In the genomic region with DNA sequence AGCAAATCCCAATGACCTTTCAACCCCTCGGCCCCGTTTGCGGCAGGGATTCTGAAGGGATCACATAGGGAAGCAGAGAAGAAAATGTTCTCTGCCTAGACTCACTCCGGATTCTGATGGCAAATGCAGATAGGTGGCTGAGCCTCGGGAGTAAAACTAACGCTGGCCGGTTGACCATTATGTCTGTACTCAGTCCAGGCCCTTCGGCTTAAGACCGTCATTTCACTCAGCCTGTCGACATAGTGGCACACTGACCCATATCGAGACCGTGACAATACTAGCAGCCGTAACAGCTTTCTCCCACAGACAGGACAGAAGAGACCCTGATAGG, we compare ENCODE assay signal across 20 mouse cellular contexts. TPM values are rescaled to one million over a fixed set of nuclear protein-coding genes. Genes with fewer than 3 reads are reported as not detected.
DNase-seq lines count a peak whose midpoint lies in the region; ATAC-seq lines count a peak whose summit lies in the region.
"Had no signal": no experiment of that assay in that cellular context is flagged by ENCODE, and none has a peak within 500 bp of the region (broad histone marks: within the 10 kb centered on the region; RNA-seq: fewer than 3 reads in every experiment).

No protein-coding gene starts in this region.

- H3K27me3 ChIP-seq in hindbrain, embryonic 12.5 days: peaks cover 2% of the 10 kb centered on the region; the same call in 1 of the 2 replicates
- no peaks in the 10 kb centered on the region; the same call in 1 of the 2 replicates for H3K27me3 ChIP-seq in hindbrain, embryonic 16.5 days (replicated peaks; ENCODE audit: control insufficient read depth, insufficient read depth, low read length)
- 0 out of 2 replicates have a peak, but pooled peaks cover 3% of the 10 kb centered on the region for H3K27me3 ChIP-seq in embryonic facial prominence, embryonic 12.5 days
- H3K27me3 ChIP-seq in forebrain, embryonic 13.5 days: no peaks in the 10 kb centered on the region
- H3K27me3 ChIP-seq in limb, embryonic 13.5 days: peaks cover 36% of the 10 kb centered on the region; the same call in 1 of the 2 replicates
- H3K27me3 ChIP-seq: intestine, embryonic 15.5 days had no signal

- DNase-seq in natural killer cell, adult 2 months (ENCODE audit: low spot score in 2 of 2): no peak
- DNase-seq in c-Kit-positive CD71-positive TER-119-positive erythroid progenitor cells, embryonic 14.5 days (ENCODE audit: low spot score): no peak
- DNase-seq: adrenal gland, adult 8-10 months; cerebellum, adult 9-11 months; heart, postnatal 36 days; kidney, adult 9 months; kidney, postnatal 36 days; liver; right cerebral cortex, adult 18-20 months had no signal

- ATAC-seq in hindbrain, embryonic 12.5 days (ENCODE audit: low FRiP score): no peak
- ATAC-seq in hindbrain, embryonic 16.5 days: no peak
- ATAC-seq in embryonic facial prominence, embryonic 12.5 days (ENCODE audit: insufficient number of reproducible peaks, insufficient read depth, low FRiP score, low TSS enrichment): no peak
- ATAC-seq in forebrain, embryonic 13.5 days: no peak
- ATAC-seq in limb, embryonic 13.5 days (ENCODE audit: low FRiP score, low read depth): no peak
- ATAC-seq: intestine, embryonic 15.5 days; lung, postnatal 0 days; Patski had no signal

- H3K27ac ChIP-seq in hindbrain, embryonic 12.5 days: peak overlapping the region; percentile 25; the same call in 1 of the 2 replicates
- H3K27ac ChIP-seq in hindbrain, embryonic 16.5 days (ENCODE audit: low read depth, low read length): no peak overlapping the region
- peak overlapping the region; percentile 76 for H3K27ac ChIP-seq in embryonic facial prominence, embryonic 12.5 days
- H3K27ac ChIP-seq in forebrain, embryonic 13.5 days: no peak overlapping the region
- H3K27ac ChIP-seq in limb, embryonic 13.5 days: peak overlapping the region; percentile 44; the same call in 1 of the 2 replicates
- H3K27ac ChIP-seq: embryonic facial prominence, embryonic 15.5 days; intestine, embryonic 15.5 days; stomach, postnatal 0 days had no signal

- H3K4me1 ChIP-seq in hindbrain, embryonic 12.5 days: peaks cover 45% of the 10 kb centered on the region
- peaks cover 5% of the 10 kb centered on the region for H3K4me1 ChIP-seq in hindbrain, embryonic 16.5 days (ENCODE audit: control insufficient read depth, insufficient read depth, low read depth, low read length)
- H3K4me1 ChIP-seq in embryonic facial prominence, embryonic 12.5 days: peaks cover 58% of the 10 kb centered on the region
- peaks cover 33% of the 10 kb centered on the region for H3K4me1 ChIP-seq in forebrain, embryonic 13.5 days
- H3K4me1 ChIP-seq in limb, embryonic 13.5 days: peaks cover 54% of the 10 kb centered on the region

- no peaks in the 10 kb centered on the region; the same call in 1 of the 2 replicates for H3K9me3 ChIP-seq in hindbrain, embryonic 12.5 days (replicated peaks)
- H3K9me3 ChIP-seq in hindbrain, embryonic 16.5 days (ENCODE audit: control insufficient read depth, low read length): no peaks in the 10 kb centered on the region
- no peaks in the 10 kb centered on the region for H3K9me3 ChIP-seq in embryonic facial prominence, embryonic 12.5 days
- no peaks in the 10 kb centered on the region for H3K9me3 ChIP-seq in forebrain, embryonic 13.5 days (replicated peaks)
- H3K9me3 ChIP-seq in limb, embryonic 13.5 days: peaks cover 6% of the 10 kb centered on the region; the same call in 1 of the 2 replicates
- H3K9me3 ChIP-seq: embryonic facial prominence, embryonic 15.5 days; intestine, embryonic 15.5 days had no signal

- no peak overlapping the region for H3K9ac ChIP-seq in hindbrain, embryonic 12.5 days
- H3K9ac ChIP-seq in hindbrain, embryonic 16.5 days (ENCODE audit: low read depth, low read length): no peak overlapping the region
- H3K9ac ChIP-seq in embryonic facial prominence, embryonic 12.5 days: no peak overlapping the region
- 0 out of 2 replicates have a peak overlapping the region, but pooled peaks have one; percentile 45 for H3K9ac ChIP-seq in forebrain, embryonic 13.5 days
- H3K9ac ChIP-seq in limb, embryonic 13.5 days: no peak overlapping the region
- H3K9ac ChIP-seq: embryonic facial prominence, embryonic 15.5 days; intestine, embryonic 15.5 days had no signal

- H3K4me3 ChIP-seq in hindbrain, embryonic 12.5 days: no peak overlapping the region
- H3K4me3 ChIP-seq in hindbrain, embryonic 16.5 days (ENCODE audit: low read length): no peak overlapping the region
- H3K4me3 ChIP-seq in embryonic facial prominence, embryonic 12.5 days: no peak overlapping the region
- H3K4me3 ChIP-seq in forebrain, embryonic 13.5 days: no peak overlapping the region
- H3K4me3 ChIP-seq in limb, embryonic 13.5 days: no peak overlapping the region
- H3K4me3 ChIP-seq: embryonic facial prominence, embryonic 15.5 days; intestine, embryonic 15.5 days; myocyte had no signal

- 37% methylated on average over 13 of the region's 13 CpGs for WGBS in hindbrain, embryonic 12.5 days
- WGBS in hindbrain, embryonic 16.5 days: 39% methylated on average over 13 of the region's 13 CpGs
- 34% methylated on average over 13 of the region's 13 CpGs for WGBS in embryonic facial prominence, embryonic 12.5 days
- 30% methylated on average over 13 of the region's 13 CpGs for WGBS in forebrain, embryonic 13.5 days
- 29% methylated on average over 13 of the region's 13 CpGs for WGBS in limb, embryonic 13.5 days

- H3K4me2 ChIP-seq in hindbrain, embryonic 12.5 days (replicated peaks): no peak overlapping the region
- no peak overlapping the region for H3K4me2 ChIP-seq in hindbrain, embryonic 16.5 days (ENCODE audit: low read length)
- H3K4me2 ChIP-seq in embryonic facial prominence, embryonic 12.5 days (replicated peaks): no peak overlapping the region
- H3K4me2 ChIP-seq in forebrain, embryonic 13.5 days: no peak overlapping the region
- H3K4me2 ChIP-seq in limb, embryonic 13.5 days (replicated peaks): peak overlapping the region; percentile 16; the same call in 1 of the 2 replicates
- H3K4me2 ChIP-seq: embryonic facial prominence, embryonic 15.5 days; intestine, embryonic 15.5 days had no signal

- peaks cover 14% of the 10 kb centered on the region for H3K36me3 ChIP-seq in hindbrain, embryonic 12.5 days
- H3K36me3 ChIP-seq in hindbrain, embryonic 16.5 days (ENCODE audit: control insufficient read depth, insufficient read depth, low read length): no peaks in the 10 kb centered on the region
- peaks cover 13% of the 10 kb centered on the region for H3K36me3 ChIP-seq in embryonic facial prominence, embryonic 12.5 days
- H3K36me3 ChIP-seq in forebrain, embryonic 13.5 days (ENCODE audit: poor library complexity, severe bottlenecking): peaks cover 15% of the 10 kb centered on the region; the same call in 1 of the 2 replicates
- peaks cover 7% of the 10 kb centered on the region; the same call in 1 of the 2 replicates for H3K36me3 ChIP-seq in limb, embryonic 13.5 days
- H3K36me3 ChIP-seq: embryonic facial prominence, embryonic 15.5 days; intestine, embryonic 15.5 days had no signal

RNA-seq across cellular contexts. Expression of a gene that starts 24.3 kb away (rescaled TPM):
- polyA plus RNA-seq in hindbrain, embryonic 12.5 days (2016; fragmentation: Nextera tagmentation; extraction: Ambion mirVana): 32.4 and 33.2 TPM in 2 replicates
- 5.8 and 9.2 TPM in 2 replicates for polyA plus RNA-seq in hindbrain, embryonic 16.5 days (2015; fragmentation: Nextera tagmentation; extraction: Ambion mirVana)
- polyA plus RNA-seq in embryonic facial prominence, embryonic 12.5 days (2016; fragmentation: Nextera tagmentation; extraction: Ambion mirVana): 48.4 and 57.9 TPM in 2 replicates
- polyA plus RNA-seq in forebrain, embryonic 13.5 days (2015; fragmentation: Nextera tagmentation; extraction: Ambion mirVana): 10.7 and 13.0 TPM in 2 replicates
- 18.5 and 22.0 TPM in 2 replicates for polyA plus RNA-seq in limb, embryonic 13.5 days (2015; fragmentation: Nextera tagmentation; extraction: Ambion mirVana)
- polyA plus RNA-seq: myocyte had no signal

Comparison
In these comparisons a context has a peak if more than half of its experiments do, and no peak if none do; other contexts are left out.
1. H3K27ac ChIP-seq: peak in hindbrain, embryonic 12.5 days (single experiment), embryonic facial prominence, embryonic 12.5 days (single experiment) and limb, embryonic 13.5 days (single experiment); none in hindbrain, embryonic 16.5 days (single experiment) and forebrain, embryonic 13.5 days (single experiment).